Mouse (Mus musculus) hindbrain, postnatal 0 days (tissue): ENCODE results near the gene Spaca5. TPM values are rescaled to one million over a fixed set of nuclear protein-coding genes. Genes with fewer than 3 reads are reported as not detected.
A peak's percentile ranks its signal among the peaks of the same experiment; 100 is the strongest.

Experiments used
- ATAC-seq: fragments of 200-750 bp; cut with Nextera tagmentation; 2 replicates; pipeline ENCODE4 v1.8.0; 2017; ENCODE audit warnings: mild to moderate bottlenecking, moderate TSS enrichment, moderate library complexity
- DNase-seq: peaks from one replicate; pipeline ENCODE4 v3.0.0-alpha.2; 2015; ENCODE audit warnings: low spot score
- H3K27ac ChIP-seq: fragments of 300-500 bp; sonication (generic); 2 replicates; pipeline ENCODE4 v1.5.1; 2014; ENCODE audit warnings: mild to moderate bottlenecking
- H3K27me3 ChIP-seq: fragments of 300-500 bp; sonication (generic); 2 replicates; pipeline ENCODE4 v1.6.1; 2014; ENCODE audit warnings: low read length, mixed read lengths; ENCODE audit not compliant: insufficient read depth
- H3K36me3 ChIP-seq: fragments of 300-500 bp; sonication (generic); 2 replicates; pipeline ENCODE4 v1.6.1; 2014; ENCODE audit warnings: low read length, mixed read lengths; ENCODE audit not compliant: insufficient read depth
- H3K4me1 ChIP-seq: fragments of 300-500 bp; sonication (generic); 2 replicates; pipeline ENCODE4 v1.6.1; 2014; ENCODE audit warnings: antibody characterized with exemption, low read length, mixed read lengths; ENCODE audit not compliant: insufficient read depth
- H3K4me2 ChIP-seq: fragments of 300-500 bp; sonication (generic); 2 replicates; pipeline ENCODE4 v1.6.1; 2014; ENCODE audit warnings: low read depth, mild to moderate bottlenecking, low read length, moderate library complexity, mixed read lengths
- H3K4me3 ChIP-seq: fragments of 300-500 bp; sonication (generic); 2 replicates; pipeline ENCODE4 v1.5.1; 2014; ENCODE audit warnings: low read length
- H3K9ac ChIP-seq: fragments of 300-500 bp; sonication (generic); replicated peaks from 2 replicates; pipeline ENCODE4 v1.6.1; 2014; ENCODE audit warnings: mild to moderate bottlenecking, low read length, moderate library complexity, mixed read lengths
- H3K9me3 ChIP-seq: fragments of 300-500 bp; sonication (generic); 2 replicates; pipeline ENCODE4 v1.6.1; 2016; ENCODE audit warnings: low read length, mixed read lengths
- CTCF ChIP-seq: IDR thresholded peaks from 2 replicates; pipeline ENCODE4 v1.5.1; 2016; ENCODE audit warnings: antibody characterized with exemption, control low read depth, low read depth
- WGBS: fragments of 180-500 bp; shearing (Covaris S2); extraction: QIAGEN DNeasy Blood & Tissue Kit; methylation state at CpG from one replicate; pipeline ENCODE4 v1.1.7; 2014; 5-methylcytosine and 5-hydroxymethylcytosine counted together
- polyA plus RNA-seq: library from polyadenylated mRNA; unstranded; fragments of >200 nt; fragmentation: Nextera tagmentation; extraction: Ambion mirVana; gene quantifications from 2 replicates; pipeline ENCODE4 v1.2.1, GENCODE M21; 2015
- total RNA-seq: library from RNA; depleted of rRNA; stranded (reverse); fragments of >200 nt; gene quantifications from 2 replicates; pipeline ENCODE4 v1.2.3, GENCODE M21; 2014; rRNA removed

Spaca5 gene
- total RNA-seq (not detected in 2 replicates), polyA plus RNA-seq (0.24 TPM in 1 of 2 replicates, not detected in the other)

GRCm38 (mm10) chrX:21068106-21068505 lies at the start of gene Spaca5:
Gene Spaca5 (plus strand): TSS chrX:21068406.
- no peaks in the 10 kb centered on the region for H3K36me3 ChIP-seq
- no peak for TF ChIP-seq CTCF

GRCm38 (mm10) chrX:21061460-21061859 lies 6.7 kb upstream of the Spaca5 start:
- peak; percentile 9; the same call in 1 of the 2 replicates for TF ChIP-seq CTCF
- Histone ChIP-seq H3K4me3 (peak overlapping the region; percentile 49), H3K36me3 (no peaks in the 10 kb centered on the region), H3K9me3 (no peaks in the 10 kb centered on the region), H3K4me2 (peak overlapping the region; percentile 54), H3K9ac (peak overlapping the region; percentile 47), H3K27me3 (no peaks in the 10 kb centered on the region), H3K4me1 (no peaks in the 10 kb centered on the region), H3K27ac (peak overlapping the region; percentile 54; the same call in 1 of the 2 replicates)
- peak; percentile 1 for DNase-seq
- WGBS = 40% methylated on average over 9 of the region's 9 CpGs
- ATAC-seq = peak; percentile 62

More at GRCm38 (mm10) chrX:21068106-21068505, at the start of gene Spaca5:
- H3K4me3 ChIP-seq = no peak within 1 kb of the TSS
- no peak within 1 kb of the TSS for H3K9ac ChIP-seq
- H3K9me3 ChIP-seq = no peaks in the 10 kb centered on the region
- no peak within 1 kb of the TSS for H3K27ac ChIP-seq
- ATAC-seq = no peak
- no peaks in the 10 kb centered on the region for H3K4me1 ChIP-seq
- no peak within 1 kb of the TSS for H3K4me2 ChIP-seq
- DNase-seq = no peak
- no peaks in the 10 kb centered on the region for H3K27me3 ChIP-seq

- peak within 1 kb of the TSS; percentile 49 for H3K4me3 ChIP-seq
- peak; percentile 91 for DNase-seq
- H3K36me3 ChIP-seq = no peaks in the 10 kb centered on the region
- no peaks in the 10 kb centered on the region for H3K9me3 ChIP-seq
- H3K4me1 ChIP-seq = no peaks in the 10 kb centered on the region
- WGBS = 28% methylated on average over 25 of the region's 25 CpGs
- no peaks in the 10 kb centered on the region for H3K27me3 ChIP-seq
- peak; percentile 98 for ATAC-seq
- H3K9ac ChIP-seq = peak within 1 kb of the TSS; percentile 47
- TF ChIP-seq CTCF = no peak
- H3K4me2 ChIP-seq = peak within 1 kb of the TSS; percentile 54
- peak within 1 kb of the TSS; percentile 74 for H3K27ac ChIP-seq
Observed at GRCm38 (mm10) chrX:21061866-21062543, 6.2 kb upstream of the Spaca5 start, which contains the start of gene Zfp182. Gene Zfp182 (minus strand): TSS chrX:21062316.

- Histone ChIP-seq H3K36me3 (no peaks in the 10 kb centered on the region), H3K4me1 (no peaks in the 10 kb centered on the region), H3K4me2 (peak overlapping the region; percentile 38), H3K27me3 (no peaks in the 10 kb centered on the region), H3K9me3 (no peaks in the 10 kb centered on the region), H3K27ac (peak overlapping the region; percentile 74), H3K9ac (peak overlapping the region; percentile 47; the same call in 1 of the 2 replicates), H3K4me3 (peak overlapping the region; percentile 49)
- ATAC-seq = peak; percentile 46
- 84% methylated on average over 3 of the region's 3 CpGs for WGBS
- no peak for TF ChIP-seq CTCF
- no peak for DNase-seq
Observed at GRCm38 (mm10) chrX:21062544-21062890, 5.7 kb upstream of the Spaca5 start.

- peak overlapping the region; percentile 58; the same call in 1 of the 2 replicates for H3K9ac ChIP-seq
- no peaks in the 10 kb centered on the region for H3K27me3 ChIP-seq
- H3K4me1 ChIP-seq = no peaks in the 10 kb centered on the region
- no peak for DNase-seq
- H3K4me3 ChIP-seq = peak overlapping the region; percentile 40
- no peak for TF ChIP-seq CTCF
- H3K36me3 ChIP-seq = no peaks in the 10 kb centered on the region
- H3K27ac ChIP-seq = peak overlapping the region; percentile 87
- H3K9me3 ChIP-seq = no peaks in the 10 kb centered on the region
- no peak for ATAC-seq
- H3K4me2 ChIP-seq = peak overlapping the region; percentile 52
- 34% methylated on average over 6 of the region's 6 CpGs for WGBS
Observed at GRCm38 (mm10) chrX:21088645-21088982, 20.4 kb downstream of the Spaca5 start.

- H3K27ac ChIP-seq = peak within 1 kb of the TSS; percentile 87
- H3K4me3 ChIP-seq = peak within 1 kb of the TSS; percentile 40
- ATAC-seq = peak; percentile 94
- no peaks in the 10 kb centered on the region for H3K4me1 ChIP-seq
- H3K4me2 ChIP-seq = peak within 1 kb of the TSS; percentile 52
- H3K27me3 ChIP-seq = no peaks in the 10 kb centered on the region
- DNase-seq = peak; percentile 82
- TF ChIP-seq CTCF = no peak
- WGBS = 33% methylated on average over 27 of the region's 27 CpGs
- H3K9ac ChIP-seq = peak within 1 kb of the TSS; percentile 58
- no peaks in the 10 kb centered on the region for H3K36me3 ChIP-seq
- H3K9me3 ChIP-seq = no peaks in the 10 kb centered on the region
Observed at GRCm38 (mm10) chrX:21088983-21089866, 21.0 kb downstream of the Spaca5 start, which contains the start of gene Zfp300. Gene Zfp300 (minus strand): TSS chrX:21089527.
